Comparison of ENCODE assay signal across 33 mouse cellular contexts in genomic region chr9:97022371-97022770, GRCm38 (mm10).
"Had no signal": no experiment of that assay in that cellular context is flagged by ENCODE, and none has a peak within 500 bp of the region (broad histone marks: within the 10 kb centered on the region; RNA-seq: fewer than 3 reads in every experiment).

No protein-coding gene starts in this region.

- ATAC-seq: hindbrain, embryonic 16.5 days; hindbrain, postnatal 0 days; inflammation-experienced regulatory T-cells, adult 6 months; intestine, embryonic 15.5 days; intestine, embryonic 16.5 days; intestine, postnatal 0 days had no signal

- H3K27ac ChIP-seq: heart, embryonic 13.5 days; heart, embryonic 15.5 days; hindbrain, embryonic 10.5 days; hindbrain, embryonic 12.5 days; hindbrain, embryonic 13.5 days; hindbrain, embryonic 14.5 days; hindbrain, embryonic 15.5 days; hindbrain, postnatal 0 days; intestine, embryonic 15.5 days; kidney, embryonic 15.5 days; kidney, postnatal 0 days; layer of hippocampus, adult 2 months; left cerebral cortex, adult 2 months had no signal

- H3K27me3 ChIP-seq: heart, embryonic 12.5 days; hindbrain, embryonic 12.5 days; hindbrain, embryonic 13.5 days; hindbrain, embryonic 15.5 days; intestine, embryonic 15.5 days had no signal

- H3K9me3 ChIP-seq: heart, embryonic 13.5 days; heart, embryonic 15.5 days; hindbrain, embryonic 12.5 days; hindbrain, embryonic 13.5 days; hindbrain, embryonic 15.5 days; intestine, embryonic 15.5 days; kidney, embryonic 15.5 days had no signal

- H3K4me2 ChIP-seq: heart, embryonic 12.5 days; heart, embryonic 13.5 days; heart, embryonic 15.5 days; hindbrain, embryonic 12.5 days; hindbrain, embryonic 13.5 days; hindbrain, embryonic 14.5 days; hindbrain, embryonic 15.5 days; intestine, embryonic 15.5 days; kidney, embryonic 15.5 days had no signal

- DNase-seq: heart, postnatal 10 days; heart, postnatal 14 days; heart, postnatal 36 days; heart, postnatal 4 days; kidney, adult 11 months; kidney, adult 18-20 months; kidney, adult 2 months; kidney, adult 8-10 months; kidney, adult 9 months; kidney, postnatal 10 days; kidney, postnatal 14 days; kidney, postnatal 36 days; kidney, postnatal 4 days; layer of hippocampus, adult 9-11 months; layer of hippocampus, postnatal 36 days had no signal

- H3K36me3 ChIP-seq: heart, embryonic 12.5 days; heart, embryonic 13.5 days; heart, embryonic 15.5 days; hindbrain, embryonic 10.5 days; hindbrain, embryonic 12.5 days; hindbrain, embryonic 13.5 days; hindbrain, embryonic 15.5 days; intestine, embryonic 15.5 days; kidney, embryonic 15.5 days had no signal

- H3K9ac ChIP-seq: heart, embryonic 12.5 days; heart, embryonic 13.5 days; heart, embryonic 15.5 days; hindbrain, embryonic 12.5 days; hindbrain, embryonic 13.5 days; hindbrain, embryonic 14.5 days; hindbrain, embryonic 15.5 days; intestine, embryonic 15.5 days; kidney, embryonic 15.5 days had no signal

- H3K4me3 ChIP-seq: heart, embryonic 12.5 days; heart, embryonic 13.5 days; heart, embryonic 15.5 days; hindbrain, embryonic 10.5 days; hindbrain, embryonic 12.5 days; hindbrain, embryonic 13.5 days; hindbrain, embryonic 15.5 days; intestine, embryonic 15.5 days; kidney, embryonic 15.5 days; layer of hippocampus, adult 2 months; left cerebral cortex, adult 2 months had no signal
